ENCODE assay signal across 15 mouse cellular contexts in genomic region chr1:194943485-194943884, GRCm38 (mm10). TPM values are rescaled to one million over a fixed set of nuclear protein-coding genes. Genes with fewer than 3 reads are reported as not detected.
DNase-seq lines count a peak whose midpoint lies in the region; ATAC-seq and TF ChIP-seq lines count a peak whose summit lies in the region.
"Had no signal": no experiment of that assay in that cellular context is flagged by ENCODE, and none has a peak within 500 bp of the region (broad histone marks: within the 10 kb centered on the region; RNA-seq: fewer than 3 reads in every experiment).

No protein-coding gene starts in this region.

- TF ChIP-seq CTCF in gastrocnemius, adult 2 months (IDR thresholded peaks at IDR 0.05) = no peak
- no peak for TF ChIP-seq CTCF in lung, adult 2 months (IDR thresholded peaks at IDR 0.05; ENCODE audit: insufficient read depth, low read length)

- peaks cover 6% of the 10 kb centered on the region; the same call in 1 of the 2 replicates for H3K4me1 ChIP-seq in lung, embryonic 15.5 days
- H3K4me1 ChIP-seq in lung, adult 2 months (ENCODE audit: control insufficient read depth, insufficient read depth, low read length) = peaks cover 17% of the 10 kb centered on the region

- no peaks in the 10 kb centered on the region for H3K36me3 ChIP-seq in lung, embryonic 15.5 days
- H3K36me3 ChIP-seq: forebrain, embryonic 10.5 days; hindbrain, embryonic 15.5 days had no signal

- no peak for TF ChIP-seq POLR2A in lung, adult 2 months (IDR thresholded peaks at IDR 0.05; ENCODE audit: borderline replicate concordance, extremely low read depth, low read depth, low read length)

- DNase-seq in gastrocnemius, adult 2 months = no peak
- DNase-seq in gastrocnemius, postnatal 25 days = no peak
- DNase-seq in kidney, adult 11 months = peak; percentile 34
- no peak for DNase-seq in kidney, adult 18-20 months
- DNase-seq in lung, adult 2 months = no peak
- DNase-seq in cerebellum, adult 9-11 months = no peak
- DNase-seq in layer of hippocampus, adult 18-20 months (ENCODE audit: low spot score in 2 of 2) = no peak
- DNase-seq: cerebellum, adult 11-12 months had no signal

- intact Hi-C loops in gastrocnemius, adult 2 months (cut with DNase I) = no loop called here

- ATAC-seq in lung, embryonic 15.5 days (ENCODE audit: borderline replicate concordance, extremely low read depth, low FRiP score, low TSS enrichment) = no peak
- ATAC-seq: intestine, postnatal 0 days; midbrain, embryonic 16.5 days had no signal

- H3K27ac ChIP-seq in gastrocnemius, adult 2 months = peak overlapping the region; percentile 86
- H3K27ac ChIP-seq in lung, embryonic 15.5 days = no peak overlapping the region
- H3K27ac ChIP-seq: forebrain, embryonic 10.5 days; hindbrain, embryonic 15.5 days; liver, embryonic 14.5 days had no signal

- H3K4me2 ChIP-seq in lung, embryonic 15.5 days = peak overlapping the region; percentile 20; the same call in 1 of the 2 replicates
- H3K4me2 ChIP-seq: hindbrain, embryonic 15.5 days had no signal

- H3K27me3 ChIP-seq in lung, embryonic 15.5 days = peaks cover 7% of the 10 kb centered on the region
- H3K27me3 ChIP-seq: CH12.LX had no signal

- H3K9ac ChIP-seq in lung, embryonic 15.5 days = no peak overlapping the region
- H3K9ac ChIP-seq: hindbrain, embryonic 15.5 days; liver, embryonic 14.5 days had no signal

- WGBS in lung, embryonic 15.5 days = 63% methylated on average over 5 of the region's 5 CpGs
- 35% methylated on average over 5 of the region's 5 CpGs for WGBS in lung, adult 2 months

- no peaks in the 10 kb centered on the region for H3K9me3 ChIP-seq in lung, embryonic 15.5 days
- H3K9me3 ChIP-seq: forebrain, embryonic 10.5 days; hindbrain, embryonic 15.5 days had no signal

- H3K4me3 ChIP-seq in gastrocnemius, adult 2 months = peak overlapping the region; percentile 81
- no peak overlapping the region for H3K4me3 ChIP-seq in lung, embryonic 15.5 days
- no peak overlapping the region for H3K4me3 ChIP-seq in lung, adult 2 months (replicated peaks; ENCODE audit: extremely low read depth, low read depth, low read length)
- H3K4me3 ChIP-seq: forebrain, embryonic 10.5 days; hindbrain, embryonic 15.5 days had no signal

RNA-seq across cellular contexts. Expression of gene Cd34, which starts 4.9 kb away (rescaled TPM):
- 10 to 100 TPM; 32.8 to 49.3 TPM for total RNA-seq in gastrocnemius, adult 2 months (2021)
- 10 to 100 TPM; 43.0 to 50.7 TPM for total RNA-seq in gastrocnemius, postnatal 25 days (2021)
- 179 and 183 TPM in 2 replicates for polyA plus RNA-seq in lung, embryonic 15.5 days (2015; fragmentation: Nextera tagmentation; extraction: Ambion mirVana)
- polyA plus RNA-seq in lung, adult 2 months (2012; rRNA removed) = 79.8 and 101 TPM in 2 replicates
- total RNA-seq in layer of hippocampus, adult 18-20 months (2021) = 10 to 100 TPM; 26.4 to 33.6 TPM
- total RNA-seq: CH12.LX had no signal
